8 mouse cellular contexts compared by ENCODE assay signal in the genomic region with DNA sequence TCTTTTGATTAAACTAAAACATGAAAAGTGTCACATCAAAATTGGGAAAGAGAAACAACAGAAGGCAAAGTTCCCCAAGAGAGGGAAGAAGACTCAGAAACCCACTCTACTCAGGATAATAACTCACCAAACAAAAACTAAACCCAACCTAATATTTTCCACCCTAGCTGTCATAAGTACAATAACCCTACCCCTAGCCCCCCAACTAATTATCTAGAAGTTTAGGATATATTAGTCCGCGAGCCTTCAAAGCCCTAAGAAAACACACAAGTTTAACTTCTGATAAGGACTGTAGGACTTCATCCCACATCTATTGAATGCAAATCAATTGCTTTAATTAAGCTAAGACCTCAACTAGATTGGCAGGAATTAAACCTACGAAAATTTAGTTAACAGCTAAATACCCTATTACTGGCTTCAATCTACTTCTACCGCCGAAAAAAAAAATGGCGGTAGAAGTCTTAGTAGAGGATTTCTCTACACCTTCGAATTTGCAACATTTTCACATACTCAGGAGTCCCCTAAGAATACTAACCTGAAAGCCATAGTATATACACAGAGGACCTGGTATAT.
DNase-seq lines count a peak whose midpoint lies in the region; ATAC-seq lines count a peak whose summit lies in the region.
"Not testable (repeated sequence)": the region's sequence is repeated elsewhere in the genome, so short reads cannot be mapped to it uniquely, and the experiment has no call there.

No protein-coding gene starts in this region.

- H3K9ac ChIP-seq in heart, embryonic 11.5 days (ENCODE audit: low read depth, low read length); hindbrain, embryonic 14.5 days; kidney, embryonic 16.5 days (replicated peaks; ENCODE audit: low read length); liver, embryonic 15.5 days; midbrain, embryonic 12.5 days (replicated peaks); neural tube, embryonic 15.5 days (replicated peaks): not testable (repeated sequence)

- H3K27ac ChIP-seq in heart, embryonic 11.5 days (ENCODE audit: low read depth, low read length); hindbrain, embryonic 14.5 days; kidney, embryonic 16.5 days (ENCODE audit: low read length); liver, embryonic 15.5 days (replicated peaks); midbrain, embryonic 12.5 days (replicated peaks); neural tube, embryonic 15.5 days (replicated peaks): not testable (repeated sequence)

- H3K36me3 ChIP-seq in heart, embryonic 11.5 days (ENCODE audit: control insufficient read depth, insufficient read depth, low read length); hindbrain, embryonic 14.5 days (replicated peaks; ENCODE audit: control insufficient read depth, insufficient read depth); kidney, embryonic 16.5 days (ENCODE audit: insufficient read depth, low read length); liver, embryonic 15.5 days (replicated peaks); midbrain, embryonic 12.5 days; neural tube, embryonic 15.5 days: not testable (repeated sequence)

- H3K9me3 ChIP-seq in heart, embryonic 11.5 days (replicated peaks; ENCODE audit: control insufficient read depth, low read length); hindbrain, embryonic 14.5 days (ENCODE audit: control insufficient read depth, low read length); kidney, embryonic 16.5 days (ENCODE audit: low read length); liver, embryonic 15.5 days (replicated peaks); midbrain, embryonic 12.5 days; neural tube, embryonic 15.5 days (replicated peaks): not testable (repeated sequence)

- H3K4me2 ChIP-seq in heart, embryonic 11.5 days; hindbrain, embryonic 14.5 days (replicated peaks); kidney, embryonic 16.5 days (replicated peaks; ENCODE audit: low read depth, low read length); liver, embryonic 15.5 days; midbrain, embryonic 12.5 days (replicated peaks); neural tube, embryonic 15.5 days: not testable (repeated sequence)

- H3K27me3 ChIP-seq in heart, embryonic 11.5 days (ENCODE audit: control insufficient read depth, insufficient read depth, low read length); hindbrain, embryonic 14.5 days (ENCODE audit: control insufficient read depth, insufficient read depth, low read length); kidney, embryonic 16.5 days (ENCODE audit: insufficient read depth, low read length); liver, embryonic 15.5 days; midbrain, embryonic 12.5 days; neural tube, embryonic 15.5 days (replicated peaks): not testable (repeated sequence)

- not testable (repeated sequence) for H3K4me1 ChIP-seq in heart, embryonic 11.5 days (ENCODE audit: control insufficient read depth, insufficient read depth, low read length); hindbrain, embryonic 14.5 days (replicated peaks; ENCODE audit: control insufficient read depth, insufficient read depth, low read length); kidney, embryonic 16.5 days (ENCODE audit: insufficient read depth, low read length); liver, embryonic 15.5 days (replicated peaks); midbrain, embryonic 12.5 days; neural tube, embryonic 15.5 days

- DNase-seq in NIH3T3 (ENCODE audit: low read depth): peak; percentile 20
- not testable (repeated sequence) for DNase-seq in hindbrain, embryonic 14.5 days (ENCODE audit: low spot score)

- 89% methylated on average over 6 of the region's 7 CpGs for WGBS in heart, embryonic 11.5 days (ENCODE audit: insufficient replicate concordance)
- 91% methylated on average over 6 of the region's 7 CpGs for WGBS in hindbrain, embryonic 14.5 days
- 87% methylated on average over 6 of the region's 7 CpGs for WGBS in kidney, embryonic 16.5 days
- WGBS in liver, embryonic 15.5 days (ENCODE audit: insufficient replicate concordance): 62% methylated on average over 7 of the region's 7 CpGs
- 95% methylated on average over 6 of the region's 7 CpGs for WGBS in midbrain, embryonic 12.5 days
- WGBS in neural tube, embryonic 15.5 days: 95% methylated on average over 7 of the region's 7 CpGs

- H3K4me3 ChIP-seq in heart, embryonic 11.5 days (ENCODE audit: low read depth, low read length); hindbrain, embryonic 14.5 days (replicated peaks; ENCODE audit: low read length); kidney, embryonic 16.5 days (ENCODE audit: low read length); liver, embryonic 15.5 days (replicated peaks); midbrain, embryonic 12.5 days; neural tube, embryonic 15.5 days (replicated peaks): not testable (repeated sequence)

- ATAC-seq in erythroblast, adult 5-6 weeks (replicated peaks; ENCODE audit: low FRiP score, poor library complexity, severe bottlenecking): peak; percentile 100
- peak; percentile 100 for ATAC-seq in heart, embryonic 11.5 days (replicated peaks; ENCODE audit: insufficient number of reproducible peaks, low FRiP score, low TSS enrichment)
- peak; percentile 100 for ATAC-seq in hindbrain, embryonic 14.5 days (ENCODE audit: low FRiP score)
- peak; percentile 100 for ATAC-seq in kidney, embryonic 16.5 days (ENCODE audit: low FRiP score, low TSS enrichment)
- ATAC-seq in liver, embryonic 15.5 days (ENCODE audit: insufficient read depth): peak; percentile 100
- ATAC-seq in midbrain, embryonic 12.5 days (ENCODE audit: low FRiP score, low read depth): peak; percentile 100
- peak; percentile 100 for ATAC-seq in neural tube, embryonic 15.5 days (ENCODE audit: low FRiP score)
